Mouse (Mus musculus) urinary bladder, postnatal 36 days (tissue): ENCODE data around the gene Tent5b.

Experiments
- DNase-seq, 2 experiments: peaks; one replicate each; pipeline ENCODE4 v3.0.0; 2022; ENCODE audit warnings: low spot score in 2 of 2, mixed read lengths in 1 of 2

Gene Tent5b

DNA sequence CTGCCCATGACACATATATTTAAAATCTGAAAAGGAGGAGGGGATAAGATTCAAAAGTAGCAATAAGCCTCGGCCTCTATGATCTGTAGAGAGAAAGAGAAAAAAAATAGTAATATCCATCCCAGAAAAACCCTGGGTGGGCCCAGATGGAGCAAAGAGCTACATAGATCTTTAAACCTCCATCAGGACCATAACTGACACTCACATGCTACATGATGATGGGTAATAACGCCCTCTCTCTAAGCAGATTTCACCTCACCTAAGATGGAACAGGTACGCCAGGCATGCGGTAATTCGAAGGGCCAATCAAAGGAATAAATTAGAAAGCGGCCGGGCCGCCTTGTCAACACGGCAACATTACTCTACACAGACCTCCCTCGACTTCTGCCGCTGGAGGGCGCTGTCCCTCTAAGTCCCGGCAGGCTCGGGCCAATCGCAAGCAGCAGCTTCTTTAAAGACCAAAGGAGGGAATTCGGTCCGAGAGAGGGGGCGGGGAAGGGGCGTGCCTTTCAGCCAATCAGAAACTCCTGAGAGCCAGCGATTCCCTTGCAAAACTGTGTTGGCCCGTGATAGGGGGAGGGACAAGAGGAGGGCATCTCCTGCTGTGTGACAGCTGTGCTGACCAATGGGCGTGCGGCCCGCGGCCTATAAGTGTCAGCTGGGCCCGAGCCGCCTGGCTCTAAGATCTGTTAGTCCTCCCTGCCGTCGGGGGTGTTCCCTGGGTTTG is at the start of gene Tent5b:
TSS of gene Tent5b (plus strand) at position 675 of the 727 bp plus-strand sequence.
- DNase-seq = peak; percentile 99

DNA sequence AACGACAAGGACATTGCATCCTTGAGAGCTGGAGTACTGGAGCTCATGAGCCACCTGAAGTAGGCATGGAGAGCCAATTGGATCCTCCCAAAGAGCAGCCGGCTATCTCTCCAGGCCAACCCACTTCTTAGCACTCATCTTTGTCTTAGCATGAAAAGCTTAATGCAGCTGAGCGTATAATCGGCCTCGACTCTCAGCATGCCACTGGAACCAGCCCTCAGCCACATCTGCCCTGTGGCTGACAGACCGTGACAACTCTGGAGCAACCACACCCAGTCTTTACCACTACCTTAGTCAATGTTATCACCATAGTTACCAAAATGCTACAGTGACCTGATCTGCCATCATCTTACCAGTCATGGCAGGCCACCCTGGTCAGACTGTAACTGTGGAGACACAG is 48.4 kb upstream of the Tent5b start:
- DNase-seq = no peak

DNA sequence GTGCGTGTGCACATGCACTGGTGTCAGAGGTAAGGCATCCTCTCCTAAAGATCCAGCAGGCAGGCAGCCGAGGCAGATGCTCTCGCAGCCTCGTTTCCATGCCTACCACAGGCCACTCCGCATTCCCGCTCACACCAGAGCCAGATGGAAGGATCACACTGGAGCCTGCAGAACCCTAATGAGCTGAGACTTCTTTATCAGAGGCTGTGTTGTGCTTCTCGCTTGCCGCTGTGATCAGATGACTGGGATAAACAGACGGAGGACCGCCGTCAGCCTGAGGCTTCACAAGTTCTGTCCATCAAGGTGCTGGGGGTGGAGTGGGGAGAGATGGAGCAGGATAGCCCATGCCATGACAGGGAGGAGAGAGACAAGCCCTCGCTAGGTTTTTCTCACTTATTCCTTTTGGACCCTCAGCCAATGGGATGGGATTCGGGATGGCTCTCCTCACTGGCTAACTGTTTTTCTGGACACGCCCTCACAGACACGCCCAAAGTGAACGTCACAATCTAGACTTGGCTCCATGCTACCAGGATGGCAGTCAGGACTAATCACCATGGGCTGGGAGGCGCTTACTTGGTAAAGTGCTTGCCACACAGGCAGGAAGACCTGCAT is 47.3 kb upstream of the Tent5b start:
- DNase-seq = no peak

DNA sequence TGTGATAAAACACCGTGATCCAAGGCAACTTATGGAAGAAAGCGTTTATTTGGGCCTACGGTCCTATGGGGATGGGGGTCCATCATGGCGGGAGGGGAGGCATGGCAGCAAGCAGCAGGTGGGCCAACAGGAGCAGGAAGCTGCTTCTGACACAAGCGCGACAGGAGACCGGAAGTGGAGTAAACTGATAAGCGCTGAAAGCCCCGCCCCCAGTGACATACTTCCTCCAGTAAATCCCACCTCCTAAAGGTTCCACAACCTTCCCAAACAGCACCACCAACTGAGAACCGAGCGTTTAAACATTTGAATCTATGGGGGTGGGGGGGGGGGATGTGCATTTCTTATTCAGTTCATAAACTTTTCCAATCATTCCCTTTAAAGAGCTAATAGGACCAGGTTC is 44.0 kb upstream of the Tent5b start:
- no peak for DNase-seq

DNA sequence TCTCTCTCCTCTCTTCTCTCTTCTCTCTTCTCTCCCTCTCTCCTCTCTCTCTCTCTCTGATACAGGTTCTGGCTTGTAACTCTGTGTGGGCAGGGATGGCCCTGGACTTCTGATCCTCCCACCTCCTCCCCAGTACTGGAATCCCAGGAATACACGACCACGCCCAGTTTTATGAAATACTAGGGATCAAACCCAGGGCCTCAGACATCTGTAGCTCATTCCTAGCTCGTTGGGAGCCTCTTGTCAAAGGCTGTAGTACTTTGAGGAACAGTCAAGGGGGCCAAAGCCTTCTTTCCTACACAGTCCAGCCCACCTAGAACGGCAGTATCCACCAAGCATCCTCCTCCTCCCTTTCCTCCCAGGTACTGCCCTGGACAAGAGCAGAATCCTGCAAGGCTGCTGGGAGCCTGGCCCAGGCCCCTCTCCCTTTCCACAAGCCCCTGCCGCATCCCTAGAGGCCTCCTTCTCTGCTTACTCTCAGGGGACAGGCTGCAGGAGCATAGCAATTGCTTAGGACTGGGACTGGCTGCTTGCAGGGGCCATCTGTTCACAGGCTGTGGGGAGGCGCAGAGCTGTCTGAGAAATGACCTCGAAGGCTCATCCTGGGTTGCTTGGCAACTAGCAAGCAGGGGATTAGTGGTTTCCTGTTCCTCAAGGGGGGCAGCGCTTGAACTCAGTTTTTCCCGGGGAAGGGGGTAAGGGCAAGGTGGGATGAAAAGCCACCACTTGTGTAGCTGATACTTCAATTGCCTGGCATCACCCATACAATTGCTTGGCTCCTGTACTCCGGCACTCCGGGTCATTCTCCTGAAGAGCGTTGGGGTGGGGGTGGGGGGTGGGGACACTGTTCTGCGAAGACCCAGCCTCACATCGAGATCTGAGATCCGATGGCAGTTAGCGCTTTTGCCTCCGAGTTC is 40.2 kb upstream of the Tent5b start:
- no peak for DNase-seq

DNA sequence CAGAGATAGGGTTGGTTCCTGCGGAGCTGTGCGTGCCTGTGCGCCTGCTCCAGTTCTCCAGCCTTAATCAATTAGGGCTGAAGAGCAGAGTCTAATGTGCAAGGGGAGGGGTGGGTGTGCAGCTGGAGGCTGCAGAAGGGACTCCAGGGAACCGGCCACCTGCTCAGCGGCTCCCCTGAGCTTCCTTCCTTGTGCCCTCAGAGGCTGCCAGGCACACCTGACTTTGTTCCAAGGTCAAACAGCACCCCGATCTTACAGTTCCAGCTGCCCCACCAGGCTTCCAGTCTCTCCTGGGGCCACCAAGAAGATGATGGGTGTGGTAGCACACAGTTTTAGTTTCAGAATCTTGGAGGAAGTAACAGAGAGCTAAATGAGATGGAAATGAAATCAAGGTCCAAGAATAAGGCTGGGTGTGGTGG is 39.5 kb upstream of the Tent5b start:
- no peak for DNase-seq

DNA sequence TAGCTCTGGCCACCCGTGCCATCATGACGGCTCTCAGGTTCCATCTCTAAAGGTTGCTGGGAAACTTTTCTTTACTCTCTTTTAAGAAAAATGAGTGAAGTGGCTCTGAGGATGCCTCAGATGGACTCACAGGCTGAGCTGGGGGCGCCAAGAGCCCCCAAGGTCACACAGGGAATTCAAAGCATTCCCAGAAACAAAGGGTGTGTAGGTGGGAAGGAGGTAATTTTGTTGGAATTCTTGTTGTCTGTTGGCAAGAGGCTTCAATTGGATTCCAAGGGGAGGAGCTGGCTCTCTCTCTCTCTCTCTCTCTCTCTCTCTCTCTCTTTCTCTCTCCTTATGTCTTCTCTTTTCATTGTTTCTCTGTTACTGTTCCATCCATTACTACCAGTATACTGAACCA is 37.7 kb upstream of the Tent5b start:
- no peak for DNase-seq

DNA sequence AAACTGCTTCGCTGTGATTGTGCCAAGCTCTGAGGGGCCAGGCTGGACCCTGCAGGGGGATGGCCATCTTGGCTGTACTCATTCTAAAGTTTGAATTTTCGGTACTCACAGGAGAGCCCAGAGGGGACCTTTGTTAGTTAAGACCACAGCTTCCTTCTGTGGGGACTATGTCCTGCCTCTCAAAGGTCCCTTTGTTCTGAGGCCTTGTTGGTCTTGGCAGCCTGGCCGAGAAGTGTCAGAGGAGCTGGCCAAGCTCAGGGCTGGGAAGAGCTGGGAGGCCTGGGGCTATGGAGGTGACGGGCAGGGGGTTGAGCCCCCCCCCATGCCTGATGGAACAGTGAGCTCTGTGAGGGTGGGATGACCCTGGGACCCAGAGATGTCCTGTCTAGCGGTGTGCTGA is 36.8 kb upstream of the Tent5b start:
- DNase-seq = no peak

DNA sequence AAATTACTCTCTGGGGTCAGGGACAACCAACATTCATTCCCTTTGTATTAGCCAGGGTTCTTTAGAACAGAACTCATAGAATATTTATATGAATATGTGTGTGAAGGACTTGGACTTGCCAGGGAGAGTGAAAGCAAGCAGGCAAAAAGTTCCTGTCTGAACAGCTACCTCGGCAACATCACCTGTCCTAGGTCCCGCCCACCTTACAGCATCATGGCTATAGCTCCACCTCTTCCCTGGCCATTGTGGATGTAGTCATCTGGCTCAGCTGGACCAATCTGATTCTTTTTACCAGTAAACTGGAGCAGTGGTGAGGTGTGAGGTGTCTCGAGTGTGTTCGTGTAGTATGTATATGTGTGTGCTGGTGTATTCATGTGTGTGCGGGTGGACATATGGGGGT is 34.2 kb upstream of the Tent5b start:
- no peak for DNase-seq

DNA sequence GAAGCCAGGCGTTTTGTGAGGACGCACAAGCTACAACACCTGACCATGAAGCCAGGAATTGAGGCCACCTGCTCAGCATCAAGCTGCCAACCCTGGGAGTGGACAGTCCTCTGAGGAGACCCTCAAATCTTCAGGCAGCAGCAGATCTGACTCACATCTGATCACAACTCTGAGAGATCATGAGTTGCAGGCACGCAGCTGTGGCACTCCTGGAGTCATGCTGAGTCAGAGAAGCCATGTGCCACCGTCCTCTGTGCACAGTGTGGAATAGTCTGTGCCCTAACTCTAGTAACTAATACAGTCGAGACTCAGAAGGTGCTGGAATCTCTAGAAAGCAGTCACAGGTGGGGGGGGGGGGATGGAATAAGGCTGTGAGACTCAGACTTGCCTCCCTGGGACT is 32.6 kb upstream of the Tent5b start:
- no peak for DNase-seq

DNA sequence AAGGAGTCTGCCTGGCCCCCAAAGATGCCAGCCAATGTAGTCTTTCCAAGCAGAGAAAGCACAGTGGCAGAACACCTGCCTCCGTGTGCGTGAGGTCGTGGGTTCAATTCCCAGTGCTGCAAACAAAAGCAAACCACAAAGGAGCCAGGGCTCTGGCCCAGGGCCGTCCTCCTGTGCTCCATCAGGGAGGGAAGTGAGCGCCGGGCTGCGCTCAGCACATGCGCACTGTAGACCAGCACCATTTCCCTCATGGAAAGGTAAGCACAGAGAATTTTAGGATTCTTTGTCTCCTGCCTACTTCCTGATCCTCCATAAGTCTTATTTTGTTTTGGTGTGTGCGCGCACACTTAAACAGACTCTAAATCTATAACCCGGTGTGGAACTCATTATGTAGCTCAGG is 32.0 kb upstream of the Tent5b start:
- no peak for DNase-seq

DNA sequence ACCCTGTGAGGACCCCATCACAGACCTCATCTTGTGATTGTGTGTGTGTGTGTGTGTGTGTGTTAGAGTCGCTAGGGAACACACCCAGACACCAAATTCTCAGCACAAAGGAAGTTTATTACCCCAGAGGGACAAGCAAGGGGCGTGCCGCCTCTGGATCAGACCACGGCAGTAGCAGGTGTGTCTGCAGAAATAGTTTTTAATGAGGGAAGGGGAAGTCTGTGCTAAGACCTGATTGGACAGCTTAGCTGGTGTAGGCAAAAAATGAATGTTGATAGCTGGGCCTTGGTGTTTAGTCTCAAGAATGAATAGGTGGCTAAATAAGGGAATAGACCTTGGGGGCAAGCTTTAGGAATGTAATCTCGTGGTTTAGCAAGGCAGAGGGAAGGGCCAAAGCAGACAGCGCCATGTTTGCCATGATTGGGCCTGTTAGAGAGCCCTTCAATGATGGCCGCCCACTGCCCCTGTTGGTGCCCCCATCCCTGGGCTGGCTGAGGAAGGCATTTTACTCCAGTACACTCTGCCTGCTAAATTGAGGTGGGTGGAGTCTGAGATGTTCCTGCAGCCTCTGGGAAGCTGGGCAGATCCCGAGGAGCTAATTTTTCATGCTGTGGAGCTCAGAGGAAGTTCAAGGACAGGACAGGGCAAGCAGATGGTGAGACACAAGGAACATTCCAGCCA is 31.1 kb upstream of the Tent5b start:
- no peak for DNase-seq

DNA sequence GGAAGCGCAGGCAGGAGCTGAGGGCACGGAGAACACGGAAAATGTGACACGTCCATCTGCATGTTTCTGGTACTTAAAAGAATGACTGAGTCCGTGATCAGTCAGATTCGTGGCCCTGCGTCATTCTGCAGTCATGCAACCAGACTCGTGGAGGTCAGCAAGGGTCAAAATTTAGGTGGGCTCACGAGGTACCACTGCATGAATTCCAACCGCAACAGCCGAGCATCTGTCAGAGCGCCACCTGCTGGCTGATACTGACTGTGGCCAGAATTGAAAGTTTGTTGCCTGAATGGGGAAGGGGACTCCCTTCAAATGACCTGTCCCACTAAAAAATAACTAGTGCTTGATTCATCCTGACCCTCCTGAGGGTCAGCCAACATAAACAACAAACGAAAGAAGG is 30.2 kb upstream of the Tent5b start:
- DNase-seq = peak; percentile 42 to 52

DNA sequence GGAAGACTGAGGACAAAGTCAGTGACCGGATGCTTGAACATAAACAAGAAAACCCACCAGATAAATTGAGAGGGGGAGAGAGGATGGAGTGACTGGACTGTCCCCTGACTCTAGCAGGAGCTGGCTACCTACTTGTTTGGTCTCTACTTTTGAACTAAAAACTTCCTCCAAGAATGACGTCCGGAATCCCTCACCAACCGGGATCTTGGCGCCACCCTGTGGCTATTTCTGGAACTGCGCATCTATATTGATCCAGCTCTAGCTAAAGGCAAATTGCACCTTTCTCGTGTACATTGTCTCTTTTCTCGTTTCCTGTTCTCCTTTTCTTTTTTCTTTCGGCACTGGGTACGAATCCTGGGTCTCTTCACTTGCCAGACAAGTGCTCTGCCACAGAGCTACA is 28.4 kb upstream of the Tent5b start:
- DNase-seq = peak; percentile 82 to 84

DNA sequence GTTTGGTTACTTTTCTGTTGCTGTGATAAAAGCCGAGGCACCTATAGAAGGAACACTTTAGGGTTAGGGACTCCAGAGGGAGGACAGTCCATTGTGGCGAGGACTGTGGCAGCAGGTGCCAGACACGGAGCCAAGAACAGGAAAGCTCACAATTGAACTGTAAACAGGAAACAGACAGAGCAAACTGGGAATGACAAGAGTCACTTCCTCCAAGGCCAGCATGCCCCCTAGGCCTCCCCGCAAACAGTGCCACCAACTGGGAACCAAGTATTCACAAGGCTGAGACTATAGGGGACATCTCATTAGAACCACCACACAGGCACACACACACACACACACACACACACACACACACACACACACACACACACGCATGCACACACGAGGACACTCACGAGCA is 27.5 kb upstream of the Tent5b start:
- no peak for DNase-seq

DNA sequence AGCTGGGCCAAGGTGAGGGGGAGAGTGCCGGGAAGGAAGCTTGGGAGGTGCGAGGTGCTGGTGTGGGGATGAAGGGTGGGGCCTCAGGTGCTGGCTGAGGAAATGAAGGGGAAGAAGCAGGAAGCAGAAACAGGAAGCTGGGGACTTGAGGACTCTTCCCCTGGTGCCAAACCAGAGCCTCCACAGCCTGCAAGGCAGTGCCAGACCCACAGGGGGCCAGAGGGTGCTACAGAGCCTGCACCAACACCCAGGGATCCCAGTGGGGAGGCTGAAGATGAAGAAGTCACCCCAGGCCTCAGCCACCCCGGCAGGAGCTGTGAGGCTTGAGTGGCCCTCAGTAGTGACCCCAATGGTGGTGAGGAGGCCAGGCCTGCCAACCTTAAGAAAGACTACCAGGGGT is 21.9 kb upstream of the Tent5b start:
- no peak for DNase-seq

DNA sequence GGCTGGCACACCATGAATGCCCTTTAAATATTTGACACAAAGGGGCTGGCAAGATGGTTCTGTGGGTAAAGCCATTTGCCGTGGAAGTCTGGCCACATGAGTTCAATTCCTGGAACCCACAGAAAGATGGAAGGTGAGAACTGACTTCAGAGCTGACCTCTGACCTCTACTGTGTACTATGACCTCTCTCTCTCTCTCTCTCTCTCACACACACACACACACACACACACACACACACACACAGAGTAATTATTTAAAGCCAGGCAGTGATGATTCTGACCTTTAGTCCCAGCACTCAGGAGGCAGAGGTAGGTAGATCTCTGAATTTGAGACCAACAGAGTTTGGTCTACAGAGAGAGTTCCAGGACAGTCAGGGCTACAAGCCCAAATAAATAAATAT is 19.9 kb upstream of the Tent5b start:
- DNase-seq = no peak

DNA sequence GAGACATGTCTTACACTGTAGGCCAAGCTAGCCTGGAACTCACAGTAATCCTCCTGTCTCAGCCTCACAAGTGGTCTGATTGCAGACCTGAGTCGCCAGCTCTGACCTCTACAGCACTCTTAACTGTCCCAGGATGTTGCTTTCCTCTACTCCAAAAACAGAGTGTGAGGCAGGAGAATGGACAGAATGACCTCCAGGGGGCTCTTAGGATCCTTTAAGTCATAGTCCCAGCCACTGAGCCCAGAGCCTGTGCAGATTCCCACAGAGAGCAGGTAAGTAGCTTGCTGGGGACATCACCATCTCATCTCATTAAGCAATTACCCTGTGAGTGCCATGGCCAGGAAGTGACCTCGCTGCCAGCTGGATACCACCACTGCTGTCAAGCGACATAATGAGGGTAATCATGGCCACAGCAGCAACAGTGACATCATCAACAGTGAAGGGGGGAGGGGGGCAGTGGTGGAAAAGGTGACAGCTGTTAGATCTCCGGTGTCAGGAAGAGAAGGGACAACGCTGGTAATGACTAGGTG is 19.1 kb upstream of the Tent5b start:
- no peak for DNase-seq

DNA sequence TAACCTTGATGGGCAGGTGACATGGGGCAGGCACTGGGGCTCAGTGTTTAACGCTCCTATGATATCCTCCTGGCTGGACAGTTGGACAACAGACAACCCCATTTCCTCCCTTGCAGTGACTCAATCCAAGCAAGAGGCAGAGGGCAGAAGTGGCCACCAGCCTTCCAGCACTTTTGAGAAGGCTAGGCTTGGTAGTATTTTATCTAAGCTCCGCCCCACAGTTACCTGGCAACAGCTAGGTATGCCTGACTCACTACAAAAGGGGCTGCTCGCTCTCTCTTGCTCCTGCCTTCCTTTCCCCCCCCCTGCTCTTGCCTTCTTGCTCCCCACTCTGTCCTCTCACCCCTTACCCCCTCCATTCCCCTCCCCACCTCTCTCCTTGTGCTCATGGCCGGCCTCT is 18.6 kb upstream of the Tent5b start:
- DNase-seq = no peak

DNA sequence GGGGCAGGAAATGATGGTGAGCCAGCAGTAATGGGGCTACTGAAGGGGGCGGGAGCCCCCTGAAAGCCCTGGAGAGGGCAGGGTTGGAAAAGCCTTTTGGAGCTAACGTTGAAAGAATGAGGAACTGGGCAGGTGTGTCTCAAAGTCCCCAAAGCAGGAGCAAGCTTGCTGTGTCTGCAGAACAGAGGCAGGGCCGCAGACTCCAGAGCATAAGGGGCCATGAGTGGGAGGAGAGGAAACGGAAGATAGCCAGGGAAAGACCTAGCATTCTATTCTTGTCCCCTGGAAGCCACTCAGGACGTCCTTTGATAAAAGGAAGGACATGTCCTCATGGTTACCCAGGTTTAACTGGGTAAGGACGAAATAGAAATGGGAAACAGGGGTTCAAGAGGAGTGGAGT is 16.7 kb upstream of the Tent5b start:
- no peak for DNase-seq

DNA sequence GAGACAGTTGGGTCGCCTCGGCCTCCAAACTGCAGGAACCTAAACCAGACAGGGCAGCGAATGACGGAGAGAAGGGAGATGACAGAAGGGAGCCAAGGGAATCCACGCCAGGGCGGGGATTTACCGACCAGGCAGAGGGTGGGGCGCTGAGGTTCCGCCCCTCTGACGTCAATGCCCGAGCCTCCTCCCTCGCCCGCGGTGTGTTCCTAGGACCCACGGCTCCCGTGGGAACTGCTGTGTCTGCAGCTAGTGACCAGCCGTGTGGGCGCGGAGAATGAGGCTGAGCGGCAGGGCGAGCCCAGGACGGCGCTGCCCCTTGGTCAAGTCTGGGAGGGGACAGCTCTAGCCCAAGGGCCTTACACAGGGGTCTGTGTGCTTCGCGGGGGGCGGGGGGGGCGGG is 11.9 kb upstream of the Tent5b start:
- peak; percentile 75 to 86 for DNase-seq

DNA sequence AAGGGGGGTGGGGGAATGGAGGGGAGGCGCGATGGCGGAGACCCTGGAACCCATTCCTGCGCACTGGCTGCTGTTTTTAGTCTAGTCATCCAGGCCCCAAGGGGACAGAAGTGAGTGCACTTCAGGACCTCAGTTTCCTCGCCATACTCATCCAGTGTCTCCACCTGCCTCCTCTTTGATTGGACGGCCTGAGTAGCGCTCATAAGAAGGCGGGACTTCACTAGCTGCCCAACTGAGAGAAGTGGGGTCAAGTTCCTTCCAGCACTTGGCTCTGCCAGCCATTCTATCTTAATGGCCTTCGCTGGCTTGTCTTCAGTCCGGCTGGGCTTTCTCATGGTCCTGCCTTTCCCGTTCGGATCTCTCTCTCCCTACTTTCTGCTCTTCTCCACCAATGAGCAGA is 10.8 kb upstream of the Tent5b start:
- DNase-seq = no peak
